Mouse (Mus musculus) midbrain, embryonic 13.5 days (tissue): ENCODE data around the gene Gsc. TPM values are rescaled to one million over a fixed set of nuclear protein-coding genes. Genes with fewer than 3 reads are reported as not detected.
"Not testable (repeated sequence)": the region's sequence is repeated elsewhere in the genome, so short reads cannot be mapped to it uniquely, and the experiment has no call there.

Experiments used
- ATAC-seq: fragments of 200-750 bp; cut with Nextera tagmentation; 2 replicates; pipeline ENCODE4 v1.8.0; 2017; ENCODE audit warnings: mild to moderate bottlenecking, moderate TSS enrichment, moderate library complexity
- H3K27ac ChIP-seq: fragments of 300-500 bp; sonication (generic); 2 replicates; pipeline ENCODE4 v1.5.1; 2015; ENCODE audit warnings: inconsistent platforms, mild to moderate bottlenecking, moderate library complexity
- H3K27me3 ChIP-seq: fragments of 300-500 bp; sonication (generic); 2 replicates; pipeline ENCODE4 v1.6.1; 2015; ENCODE audit warnings: mild to moderate bottlenecking, inconsistent platforms
- H3K36me3 ChIP-seq: fragments of 300-500 bp; sonication (generic); 2 replicates; pipeline ENCODE4 v1.6.1; 2015; ENCODE audit warnings: mild to moderate bottlenecking, inconsistent platforms
- H3K4me1 ChIP-seq: fragments of 300-500 bp; sonication (generic); replicated peaks from 2 replicates; pipeline ENCODE4 v1.6.1; 2015; ENCODE audit warnings: inconsistent platforms
- H3K4me2 ChIP-seq: fragments of 300-500 bp; sonication (generic); replicated peaks from 2 replicates; pipeline ENCODE4 v1.6.1; 2015; ENCODE audit warnings: moderate library complexity, mild to moderate bottlenecking, inconsistent platforms
- H3K4me3 ChIP-seq: fragments of 300-500 bp; sonication (generic); replicated peaks from 2 replicates; pipeline ENCODE4 v1.5.1; 2015; ENCODE audit warnings: mild to moderate bottlenecking, inconsistent platforms
- H3K9ac ChIP-seq: fragments of 300-500 bp; sonication (generic); replicated peaks from 2 replicates; pipeline ENCODE4 v1.6.1; 2015; ENCODE audit warnings: mild to moderate bottlenecking, inconsistent platforms
- H3K9me3 ChIP-seq: fragments of 300-500 bp; sonication (generic); 2 replicates; pipeline ENCODE4 v1.6.1; 2016; ENCODE audit warnings: mild to moderate bottlenecking, inconsistent platforms
- WGBS: fragments of 180-500 bp; shearing (Covaris S2); methylation state at CpG from one replicate; pipeline ENCODE4 v1.1.7; 2015; 5-methylcytosine and 5-hydroxymethylcytosine counted together
- polyA plus RNA-seq: library from polyadenylated mRNA; unstranded; fragments of >200 nt; fragmentation: Nextera tagmentation; extraction: Ambion mirVana; gene quantifications from 2 replicates; pipeline ENCODE4 v1.2.1, GENCODE M21; 2015

Gene Gsc
- polyA plus RNA-seq, 1 experiment from 2014 or later: 0.32 TPM

- 28% methylated on average over 13 of the region's 13 CpGs for WGBS
- Histone ChIP-seq H3K4me2 (no peak overlapping the region), H3K27me3 (peaks cover 13% of the 10 kb centered on the region; the same call in 1 of the 2 replicates), H3K4me1 (no peaks in the 10 kb centered on the region), H3K9me3 (no peaks in the 10 kb centered on the region), H3K4me3 (no peak overlapping the region), H3K27ac (no peak overlapping the region), H3K9ac (no peak overlapping the region), H3K36me3 (no peaks in the 10 kb centered on the region)
- ATAC-seq: no peak
Measured at GRCm38 (mm10) chr12:104448099-104448498, 25.0 kb downstream of the Gsc start.

DNA sequence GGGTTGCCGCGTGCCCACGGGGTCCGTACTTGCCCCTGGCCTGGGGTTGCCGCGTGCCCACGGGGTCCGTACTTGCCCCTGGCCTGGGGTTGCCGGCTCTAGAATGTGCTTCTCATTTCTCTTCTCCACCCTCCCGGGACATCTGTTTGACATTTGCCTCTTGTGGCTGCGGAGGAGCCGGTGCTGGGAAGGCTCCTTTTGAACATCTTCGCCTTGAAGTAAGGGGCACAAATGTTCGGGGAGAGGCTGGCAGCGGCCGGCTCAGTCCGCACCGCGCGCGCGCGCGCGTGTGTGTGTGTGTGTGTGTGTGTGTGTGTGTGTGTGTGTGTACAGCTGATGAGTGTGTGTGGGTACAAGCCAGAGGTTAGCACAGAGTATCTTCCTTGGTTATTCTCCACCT, 26.1 kb downstream of the Gsc start:
- H3K4me3 ChIP-seq, ATAC-seq, H3K4me2 ChIP-seq, H3K27ac ChIP-seq, H3K36me3 ChIP-seq, H3K4me1 ChIP-seq, H3K9me3 ChIP-seq, H3K27me3 ChIP-seq, H3K9ac ChIP-seq: not testable (repeated sequence)
- WGBS: 84% methylated on average over 25 of the region's 25 CpGs

GRCm38 (mm10) chr12:104443716-104444115, 29.4 kb downstream of the Gsc start:
- no peak overlapping the region for H3K4me3 ChIP-seq
- H3K4me2 ChIP-seq: no peak overlapping the region
- ATAC-seq: no peak
- peaks cover 23% of the 10 kb centered on the region; the same call in 1 of the 2 replicates for H3K27me3 ChIP-seq
- 0 out of 2 replicates have a peak, but pooled peaks cover 3% of the 10 kb centered on the region for H3K4me1 ChIP-seq
- no peak overlapping the region for H3K9ac ChIP-seq
- H3K27ac ChIP-seq: no peak overlapping the region
- 87% methylated on average over 11 of the region's 11 CpGs for WGBS
- no peaks in the 10 kb centered on the region for H3K36me3 ChIP-seq
- no peaks in the 10 kb centered on the region for H3K9me3 ChIP-seq

DNA sequence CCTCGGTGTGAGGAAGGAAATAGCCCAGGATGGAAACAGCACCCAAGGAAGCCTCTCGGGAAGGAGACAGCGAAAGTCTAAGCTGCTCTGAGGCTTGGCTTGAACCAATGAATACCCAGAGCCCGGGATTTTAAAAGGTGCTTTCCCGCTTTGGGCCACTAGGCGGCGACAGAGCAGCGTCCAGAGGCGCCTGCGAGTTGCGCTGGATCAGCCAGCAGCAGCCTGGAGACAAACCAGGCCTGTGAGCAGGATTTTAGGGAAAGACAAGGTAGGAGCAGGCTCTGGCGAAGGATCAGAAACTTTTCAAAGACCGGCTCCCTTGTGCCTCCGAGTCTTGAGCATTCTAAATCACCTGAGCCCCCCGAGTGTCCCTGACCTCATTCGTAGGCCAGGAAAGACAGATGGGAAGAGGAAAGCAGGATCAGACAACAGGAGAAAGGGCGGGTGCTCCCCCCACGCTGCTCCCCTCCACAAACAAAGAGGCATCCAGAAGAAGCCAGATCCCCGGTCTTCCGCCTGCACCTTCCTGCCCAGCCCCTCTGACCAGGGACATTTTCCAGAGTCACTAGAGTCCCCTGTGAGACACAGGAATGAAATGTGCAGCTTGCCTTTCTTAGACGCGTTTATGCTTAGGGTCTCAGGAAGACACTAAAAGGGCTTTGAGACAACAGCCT, 32.9 kb downstream of the Gsc start:
- H3K27ac ChIP-seq: no peak overlapping the region
- peaks cover 23% of the 10 kb centered on the region for H3K27me3 ChIP-seq
- no peaks in the 10 kb centered on the region for H3K9me3 ChIP-seq
- H3K4me3 ChIP-seq: no peak overlapping the region
- ATAC-seq: peak; percentile 63
- H3K9ac ChIP-seq: 0 out of 2 replicates have a peak overlapping the region, but pooled peaks have one; percentile 11
- 10% methylated on average over 22 of the region's 22 CpGs for WGBS
- H3K4me2 ChIP-seq: no peak overlapping the region
- H3K4me1 ChIP-seq: 0 out of 2 replicates have a peak, but pooled peaks cover 3% of the 10 kb centered on the region
- no peaks in the 10 kb centered on the region for H3K36me3 ChIP-seq

DNA sequence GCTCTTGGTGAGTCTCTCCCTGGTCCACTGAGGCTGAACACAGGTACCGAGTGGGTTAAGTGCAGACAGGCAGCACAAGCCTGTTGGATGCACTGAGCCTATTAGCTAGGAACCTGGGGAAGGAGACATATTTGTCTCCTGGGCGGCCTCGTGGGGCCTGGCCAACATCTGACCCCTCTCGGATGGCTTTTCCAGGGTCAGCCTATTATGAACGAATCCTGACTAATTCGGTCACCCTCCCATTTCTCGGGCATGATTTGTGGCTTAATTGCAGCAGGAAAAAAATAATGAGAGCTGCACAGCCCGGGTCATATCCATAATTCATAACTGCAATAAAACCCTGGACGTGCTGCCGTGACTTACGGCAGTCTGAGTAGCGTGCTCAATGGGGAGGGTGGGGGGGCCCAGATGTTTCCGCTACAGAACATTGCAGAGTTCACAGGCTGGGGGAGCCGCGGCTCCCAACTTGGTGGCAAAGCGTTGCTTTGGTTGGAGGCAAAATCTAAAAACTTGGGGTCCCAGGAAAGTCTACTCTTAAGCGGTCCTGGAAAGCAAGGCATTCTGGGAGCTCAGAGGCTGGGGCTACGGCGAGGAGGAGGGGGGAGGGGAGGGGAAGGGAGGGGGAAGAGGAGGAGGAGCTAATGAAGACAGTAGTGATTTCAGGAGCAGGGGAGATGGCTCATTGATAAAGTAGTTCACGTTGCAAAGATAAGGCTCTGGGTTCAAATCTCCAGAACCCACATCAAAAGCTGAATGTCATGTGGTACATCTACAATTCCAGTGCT, 39.0 kb downstream of the Gsc start:
- peak; percentile 65 for ATAC-seq
- no peak overlapping the region for H3K4me3 ChIP-seq

DNA sequence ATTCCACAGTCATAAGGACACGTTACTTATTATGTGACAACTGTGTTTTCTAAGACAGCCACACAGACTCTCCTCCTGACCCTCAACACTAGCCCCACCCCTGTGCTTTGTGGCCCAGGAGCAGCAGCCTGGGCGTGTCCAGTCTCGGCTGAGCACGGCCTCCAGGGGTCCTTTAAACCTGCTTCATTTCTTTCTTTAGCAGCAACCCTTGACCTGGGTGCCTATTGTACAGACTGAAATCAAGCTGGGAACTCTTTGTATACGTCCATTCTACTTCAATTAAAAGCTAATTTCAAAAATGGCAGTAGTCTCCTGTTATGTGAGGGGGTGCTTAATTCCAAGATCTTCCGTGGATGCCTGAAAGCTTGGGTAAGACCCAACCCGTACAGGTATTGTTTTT, 39.9 kb downstream of the Gsc start:
- no peaks in the 10 kb centered on the region for H3K36me3 ChIP-seq
- peaks cover 3% of the 10 kb centered on the region; the same call in 1 of the 2 replicates for H3K27me3 ChIP-seq
- H3K4me3 ChIP-seq: no peak overlapping the region
- 20% methylated on average over 7 of the region's 7 CpGs for WGBS
- H3K4me2 ChIP-seq: no peak overlapping the region
- no peaks in the 10 kb centered on the region for H3K9me3 ChIP-seq
- ATAC-seq: no peak
- H3K27ac ChIP-seq: no peak overlapping the region
- peaks cover 5% of the 10 kb centered on the region for H3K4me1 ChIP-seq
- no peak overlapping the region for H3K9ac ChIP-seq

More for the DNA sequence above, 39.0 kb downstream of the Gsc start:
- H3K27me3 ChIP-seq: peaks cover 3% of the 10 kb centered on the region; the same call in 1 of the 2 replicates
- WGBS: 75% methylated on average over 20 of the region's 20 CpGs
- no peak overlapping the region for H3K9ac ChIP-seq
- peak overlapping the region; percentile 56; the same call in 1 of the 2 replicates for H3K27ac ChIP-seq
- H3K4me2 ChIP-seq: no peak overlapping the region
- H3K36me3 ChIP-seq: no peaks in the 10 kb centered on the region
- peaks cover 5% of the 10 kb centered on the region for H3K4me1 ChIP-seq
- H3K9me3 ChIP-seq: no peaks in the 10 kb centered on the region

GRCm38 (mm10) chr12:104431359-104431758, 41.8 kb downstream of the Gsc start:
- Histone ChIP-seq H3K9ac (no peak overlapping the region), H3K36me3 (no peaks in the 10 kb centered on the region), H3K27me3 (no peaks in the 10 kb centered on the region), H3K4me3 (no peak overlapping the region), H3K4me1 (peaks cover 5% of the 10 kb centered on the region), H3K9me3 (no peaks in the 10 kb centered on the region), H3K4me2 (no peak overlapping the region), H3K27ac (no peak overlapping the region)
- WGBS: 65% methylated on average over 10 of the region's 10 CpGs
- ATAC-seq: no peak; the same call in 1 of the 2 replicates

GRCm38 (mm10) chr12:104426915-104427314, 46.2 kb downstream of the Gsc start:
- Histone ChIP-seq H3K9me3 (no peaks in the 10 kb centered on the region), H3K4me1 (no peaks in the 10 kb centered on the region), H3K9ac (no peak overlapping the region), H3K36me3 (no peaks in the 10 kb centered on the region), H3K27ac (no peak overlapping the region), H3K27me3 (no peaks in the 10 kb centered on the region), H3K4me2 (no peak overlapping the region), H3K4me3 (no peak overlapping the region)
- ATAC-seq: peak; percentile 64
- 6% methylated on average over 7 of the region's 7 CpGs for WGBS

DNA sequence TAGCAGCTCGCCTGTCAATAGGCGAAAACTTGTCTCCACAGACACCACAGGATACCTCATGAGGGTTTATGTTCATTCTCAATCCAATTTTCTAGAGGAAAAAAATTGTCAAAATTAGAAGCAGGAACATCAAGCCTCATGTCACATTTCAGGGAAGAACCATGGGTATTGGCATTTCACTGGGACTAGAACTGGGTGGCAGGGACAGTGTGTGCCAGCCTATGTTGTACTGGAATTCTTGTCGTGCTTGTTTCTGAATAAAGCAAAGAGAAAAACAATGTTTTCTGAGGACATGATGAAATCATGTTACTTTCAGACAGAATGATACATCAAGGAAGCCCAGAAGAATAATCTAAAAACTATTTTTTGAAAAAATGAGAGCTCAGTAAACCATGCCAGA, 47.5 kb downstream of the Gsc start:
- WGBS: 90% methylated on average over 3 of the region's 3 CpGs
- no peak overlapping the region for H3K4me3 ChIP-seq
- ATAC-seq: no peak
- no peaks in the 10 kb centered on the region for H3K4me1 ChIP-seq
- no peaks in the 10 kb centered on the region for H3K9me3 ChIP-seq
- H3K27ac ChIP-seq: no peak overlapping the region
- H3K27me3 ChIP-seq: no peaks in the 10 kb centered on the region
- no peak overlapping the region for H3K9ac ChIP-seq
- H3K36me3 ChIP-seq: no peaks in the 10 kb centered on the region
- H3K4me2 ChIP-seq: no peak overlapping the region

GRCm38 (mm10) chr12:104422615-104423392, 50.3 kb downstream of the Gsc start:
- no peak for ATAC-seq
- H3K36me3 ChIP-seq: no peaks in the 10 kb centered on the region
- no peak overlapping the region for H3K9ac ChIP-seq
- H3K4me3 ChIP-seq: no peak overlapping the region
- no peaks in the 10 kb centered on the region for H3K27me3 ChIP-seq
- no peaks in the 10 kb centered on the region for H3K9me3 ChIP-seq
- WGBS: 83% methylated on average over 11 of the region's 11 CpGs
- no peaks in the 10 kb centered on the region for H3K4me1 ChIP-seq
- no peak overlapping the region for H3K27ac ChIP-seq
- no peak overlapping the region for H3K4me2 ChIP-seq
